Mouse (Mus musculus) neural tube, embryonic 14.5 days (tissue): ENCODE measurements around the gene Mfsd5. TPM values are rescaled to one million over a fixed set of nuclear protein-coding genes. Genes with fewer than 3 reads are reported as not detected.
A peak's percentile ranks its signal among the peaks of the same experiment; 100 is the strongest.

Experiments used
- ATAC-seq: fragments of 200-750 bp; cut with Nextera tagmentation; 2 replicates; pipeline ENCODE4 v1.8.0; 2017; ENCODE audit warnings: low read depth, mild to moderate bottlenecking, moderate TSS enrichment, moderate library complexity
- H3K27ac ChIP-seq: fragments of 300-500 bp; sonication (generic); 2 replicates; pipeline ENCODE4 v1.5.1; 2014; ENCODE audit warnings: low read depth, mild to moderate bottlenecking, control low read depth, low read length, moderate library complexity, mixed read lengths
- H3K27me3 ChIP-seq: fragments of 300-500 bp; sonication (generic); 2 replicates; pipeline ENCODE4 v1.6.1; 2014; ENCODE audit warnings: low read length; ENCODE audit not compliant: control insufficient read depth, insufficient read depth
- H3K36me3 ChIP-seq: fragments of 300-500 bp; sonication (generic); 2 replicates; pipeline ENCODE4 v1.6.1; 2014; ENCODE audit warnings: low read length, mixed read lengths; ENCODE audit not compliant: control insufficient read depth, insufficient read depth
- H3K4me1 ChIP-seq: fragments of 300-500 bp; sonication (generic); 2 replicates; pipeline ENCODE4 v1.6.1; 2014; ENCODE audit warnings: low read length; ENCODE audit not compliant: control insufficient read depth, insufficient read depth
- H3K4me2 ChIP-seq: fragments of 300-500 bp; sonication (generic); 2 replicates; pipeline ENCODE4 v1.6.1; 2014; ENCODE audit warnings: mild to moderate bottlenecking, low read depth, low read length, control low read depth
- H3K4me3 ChIP-seq: fragments of 300-500 bp; sonication (generic); 2 replicates; pipeline ENCODE4 v1.5.1; 2014; ENCODE audit warnings: low read depth, low read length, control low read depth, mixed read lengths
- H3K9ac ChIP-seq: fragments of 300-500 bp; sonication (generic); replicated peaks from 2 replicates; pipeline ENCODE4 v1.6.1; 2014; ENCODE audit warnings: low read depth, mild to moderate bottlenecking, control low read depth, low read length, mixed read lengths
- H3K9me3 ChIP-seq: fragments of 300-500 bp; sonication (generic); 2 replicates; pipeline ENCODE4 v1.6.1; 2016; ENCODE audit warnings: low read length; ENCODE audit not compliant: control insufficient read depth
- WGBS: fragments of 180-500 bp; shearing (Covaris S2); extraction: QIAGEN DNeasy Blood & Tissue Kit; methylation state at CpG from one replicate; pipeline ENCODE4 v1.1.7; 2014; 5-methylcytosine and 5-hydroxymethylcytosine counted together
- polyA plus RNA-seq: library from polyadenylated mRNA; unstranded; fragments of >200 nt; fragmentation: Nextera tagmentation; extraction: Ambion mirVana; gene quantifications from 2 replicates; pipeline ENCODE4 v1.2.1, GENCODE M21; 2014

Gene Mfsd5
- polyA plus RNA-seq = 54.0 and 55.1 TPM in 2 replicates

DNA sequence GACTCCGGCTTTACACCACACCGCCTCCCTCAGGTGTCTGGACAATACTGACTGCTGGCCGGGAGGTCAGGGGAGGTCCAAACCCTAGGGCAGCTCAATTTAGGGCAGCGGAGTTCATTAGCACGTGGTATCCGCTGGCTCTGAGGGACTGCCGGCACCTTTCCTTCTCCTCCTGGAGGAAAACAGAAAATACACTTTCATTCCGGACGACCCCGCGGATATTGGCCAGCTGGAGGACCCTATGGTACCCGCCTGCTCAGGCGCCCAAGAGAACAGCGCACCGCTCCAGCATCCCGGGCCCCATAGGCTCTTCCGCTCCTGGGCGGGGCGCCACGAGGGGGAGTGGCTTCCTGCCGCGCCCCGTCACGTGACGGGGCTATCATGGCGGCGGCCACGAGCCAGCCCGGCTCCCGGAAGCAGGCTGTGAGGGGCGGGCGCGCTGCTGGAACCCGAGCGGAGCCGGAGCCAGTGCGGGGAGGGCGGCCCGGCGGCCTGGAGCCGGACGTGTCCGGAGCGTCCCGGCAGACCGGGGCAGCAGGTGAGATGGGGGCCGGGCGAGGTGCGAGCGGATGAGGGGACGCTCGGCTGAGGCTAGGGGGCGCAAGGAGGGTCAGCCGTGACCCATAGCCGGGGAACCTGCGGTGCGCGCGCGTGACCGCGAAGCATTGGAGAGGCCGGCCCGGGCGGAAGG lies at the start of gene Mfsd5:
Gene Mfsd5 (plus strand): TSS at position 363 of the 691 bp plus-strand sequence.
- under 1% methylated on average over 64 of the region's 65 CpGs for WGBS

GRCm38 (mm10) chr15:102230408-102231321 lies 48.6 kb upstream of the Mfsd5 start:
- Histone ChIP-seq H3K4me2 (no peak overlapping the region), H3K9me3 (no peaks in the 10 kb centered on the region), H3K36me3 (no peaks in the 10 kb centered on the region), H3K4me3 (no peak overlapping the region), H3K27ac (no peak overlapping the region), H3K9ac (no peak overlapping the region), H3K27me3 (no peaks in the 10 kb centered on the region), H3K4me1 (no peaks in the 10 kb centered on the region)
- WGBS = 82% methylated on average over 17 of the region's 17 CpGs
- no peak for ATAC-seq

More for the DNA sequence above, at the start of gene Mfsd5:
- H3K9ac ChIP-seq = peak within 1 kb of the TSS; percentile 78
- H3K4me3 ChIP-seq = peak within 1 kb of the TSS; percentile 73
- H3K36me3 ChIP-seq = peaks cover 10% of the 10 kb centered on the region; the same call in 1 of the 2 replicates
- H3K4me1 ChIP-seq = peaks cover 9% of the 10 kb centered on the region
- H3K9me3 ChIP-seq = no peaks in the 10 kb centered on the region
- H3K27ac ChIP-seq = peak within 1 kb of the TSS; percentile 83
- peak; percentile 96 for ATAC-seq
- H3K27me3 ChIP-seq = no peaks in the 10 kb centered on the region
- peak within 1 kb of the TSS; percentile 88 for H3K4me2 ChIP-seq

- Histone ChIP-seq H3K36me3 (no peaks in the 10 kb centered on the region), H3K4me3 (no peak within 1 kb of the TSS), H3K27ac (no peak within 1 kb of the TSS), H3K9ac (no peak within 1 kb of the TSS), H3K27me3 (no peaks in the 10 kb centered on the region), H3K4me1 (no peaks in the 10 kb centered on the region), H3K9me3 (no peaks in the 10 kb centered on the region), H3K4me2 (no peak within 1 kb of the TSS)
- ATAC-seq = no peak
- WGBS = 52% methylated on average over 6 of the region's 6 CpGs
Measured at GRCm38 (mm10) chr15:102231748-102232147, 47.5 kb upstream of the Mfsd5 start, which contains the start of gene Itgb7. Gene Itgb7, minus strand, starts transcription at chr15:102231944.

GRCm38 (mm10) chr15:102232764-102233163 lies 46.5 kb upstream of the Mfsd5 start:
- Histone ChIP-seq H3K27me3 (no peaks in the 10 kb centered on the region), H3K4me2 (no peak overlapping the region), H3K9me3 (no peaks in the 10 kb centered on the region), H3K36me3 (no peaks in the 10 kb centered on the region), H3K9ac (no peak overlapping the region), H3K27ac (no peak overlapping the region), H3K4me3 (no peak overlapping the region), H3K4me1 (no peaks in the 10 kb centered on the region)
- ATAC-seq = no peak
- WGBS = 88% methylated on average over 7 of the region's 7 CpGs

DNA sequence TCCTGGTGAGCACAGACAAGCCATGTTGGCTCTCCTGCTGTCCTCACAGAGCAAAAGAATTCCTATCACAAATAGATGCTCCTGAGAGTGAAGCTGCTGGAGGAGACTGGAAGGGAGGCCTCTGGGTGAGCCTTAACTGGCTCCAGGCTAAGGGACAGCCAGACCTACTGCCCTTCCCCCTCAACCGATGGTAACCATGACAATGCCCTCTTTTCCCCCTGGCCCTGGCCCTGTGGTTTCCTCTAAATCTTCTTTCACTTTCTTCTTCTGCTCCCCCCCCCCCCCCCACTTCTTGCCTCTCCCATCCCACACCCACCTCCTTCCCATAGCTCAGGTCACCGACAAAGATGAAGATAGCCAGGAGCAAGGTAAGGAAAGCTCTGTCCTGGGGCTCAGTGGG lies 45.4 kb upstream of the Mfsd5 start:
- H3K4me2 ChIP-seq = no peak overlapping the region
- H3K4me1 ChIP-seq = no peaks in the 10 kb centered on the region
- H3K9ac ChIP-seq = no peak overlapping the region
- no peak for ATAC-seq
- no peak overlapping the region for H3K4me3 ChIP-seq
- 9% methylated on average over 2 of the region's 2 CpGs for WGBS
- no peaks in the 10 kb centered on the region for H3K36me3 ChIP-seq
- H3K27ac ChIP-seq = no peak overlapping the region
- no peaks in the 10 kb centered on the region for H3K9me3 ChIP-seq
- no peaks in the 10 kb centered on the region for H3K27me3 ChIP-seq

DNA sequence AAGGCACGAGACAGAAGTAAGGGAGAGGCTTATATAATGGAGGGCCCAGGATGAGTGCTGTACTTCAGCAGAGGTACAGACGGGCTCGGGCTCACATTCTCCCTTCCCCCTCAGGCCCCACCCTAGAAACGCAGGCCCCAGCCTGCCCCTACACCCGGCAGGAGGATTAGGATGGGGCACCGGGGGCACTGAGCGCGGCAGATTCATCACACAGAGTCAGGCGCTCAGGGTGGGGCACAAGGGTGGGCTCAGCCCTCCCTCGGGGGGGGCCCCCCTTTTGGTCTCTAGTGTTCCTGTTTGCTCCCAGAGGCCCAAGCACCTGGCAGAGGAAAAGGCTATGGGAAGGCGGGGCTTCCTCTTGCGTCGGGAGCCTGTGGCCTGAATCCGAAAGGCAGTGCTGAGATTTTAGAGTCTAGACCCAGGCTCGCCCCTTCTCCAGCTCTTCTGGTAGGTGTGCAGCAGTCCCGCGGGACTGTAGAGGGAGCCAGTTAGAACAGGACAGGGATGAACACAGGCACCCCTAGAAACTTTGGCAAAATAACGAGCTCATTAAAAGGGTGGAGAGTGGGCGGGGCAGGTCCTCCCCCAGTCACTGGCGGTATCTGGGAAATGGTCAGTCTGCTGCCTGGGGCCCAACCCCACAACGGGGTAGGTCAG lies 43.8 kb upstream of the Mfsd5 start:
- Histone ChIP-seq H3K27me3 (no peaks in the 10 kb centered on the region), H3K4me2 (no peak overlapping the region), H3K4me3 (no peak overlapping the region), H3K4me1 (no peaks in the 10 kb centered on the region), H3K27ac (no peak overlapping the region), H3K9ac (no peak overlapping the region), H3K36me3 (no peaks in the 10 kb centered on the region), H3K9me3 (no peaks in the 10 kb centered on the region)
- 44% methylated on average over 21 of the region's 21 CpGs for WGBS
- ATAC-seq = no peak

- WGBS = 92% methylated on average over 14 of the region's 14 CpGs
- no peak overlapping the region for H3K4me3 ChIP-seq
Measured at GRCm38 (mm10) chr15:102238543-102239259, 40.6 kb upstream of the Mfsd5 start.

DNA sequence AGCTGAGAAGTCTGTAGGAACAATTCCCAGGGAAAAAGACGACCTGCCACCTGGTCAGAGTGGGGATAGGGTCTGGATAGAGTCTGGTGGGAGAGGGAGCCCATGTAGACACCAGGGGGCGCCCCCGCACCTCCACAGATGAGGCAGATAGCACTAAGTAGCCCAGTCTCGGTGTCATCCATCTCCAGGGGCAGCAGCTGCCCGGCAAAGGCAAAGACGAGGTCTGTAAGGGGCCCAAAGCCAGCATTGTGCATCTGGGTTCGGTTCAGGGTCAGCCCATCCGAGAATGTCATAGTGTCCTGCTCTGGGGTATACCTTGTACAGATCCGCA lies 40.0 kb upstream of the Mfsd5 start:
- H3K4me1 ChIP-seq = peaks cover 8% of the 10 kb centered on the region; the same call in 1 of the 2 replicates
- no peaks in the 10 kb centered on the region for H3K36me3 ChIP-seq
- H3K27ac ChIP-seq = no peak overlapping the region
- no peak overlapping the region for H3K4me3 ChIP-seq
- no peaks in the 10 kb centered on the region for H3K9me3 ChIP-seq
- peak; percentile 78; the same call in 1 of the 2 replicates for ATAC-seq
- H3K4me2 ChIP-seq = no peak overlapping the region
- 15% methylated on average over 9 of the region's 9 CpGs for WGBS
- H3K27me3 ChIP-seq = peaks cover 7% of the 10 kb centered on the region
- no peak overlapping the region for H3K9ac ChIP-seq

More at GRCm38 (mm10) chr15:102238543-102239259, 40.6 kb upstream of the Mfsd5 start:
- Histone ChIP-seq H3K4me2 (no peak overlapping the region), H3K27ac (no peak overlapping the region), H3K9me3 (no peaks in the 10 kb centered on the region), H3K9ac (no peak overlapping the region), H3K4me1 (peaks cover 5% of the 10 kb centered on the region; the same call in 1 of the 2 replicates), H3K36me3 (no peaks in the 10 kb centered on the region), H3K27me3 (peaks cover 3% of the 10 kb centered on the region; the same call in 1 of the 2 replicates)
- no peak for ATAC-seq
